Mouse (Mus musculus): ENCODE measurements around the gene Bdkrb2. TPM values are rescaled to one million over a fixed set of nuclear protein-coding genes. Genes with fewer than 3 reads are reported as not detected.

Gene Bdkrb2
- polyA plus RNA-seq, 1 experiment from 2014 or later = 0.91 TPM

DNA sequence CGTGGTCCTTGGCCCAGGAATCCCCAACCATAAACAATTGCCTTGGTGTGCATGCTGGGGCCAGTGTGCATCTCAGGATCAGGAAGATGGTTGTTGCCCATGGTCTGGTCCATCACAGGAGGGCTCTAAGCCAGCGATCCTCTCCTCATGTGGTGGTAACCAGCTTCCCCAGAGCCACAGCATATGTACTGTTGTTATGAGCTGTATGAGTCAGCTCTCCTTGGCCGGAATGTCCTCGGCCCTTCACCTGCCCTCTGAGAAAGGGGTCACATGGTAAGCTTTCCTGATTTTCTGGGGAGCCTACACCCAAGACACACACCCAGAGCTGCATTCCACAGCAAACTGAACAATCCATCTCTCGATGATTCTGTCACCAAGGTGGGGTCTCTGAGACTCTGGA, 2.2 kb downstream of the Bdkrb2 start:
- peaks cover 53% of the 10 kb centered on the region for H3K27me3 ChIP-seq (replicated peaks)
- H3K9ac ChIP-seq = no peak overlapping the region
- H3K4me2 ChIP-seq = no peak overlapping the region
- peaks cover 40% of the 10 kb centered on the region for H3K4me1 ChIP-seq
- H3K9me3 ChIP-seq = peaks cover 9% of the 10 kb centered on the region
- WGBS = 74% methylated on average over 5 of the region's 5 CpGs
- no peaks in the 10 kb centered on the region for H3K36me3 ChIP-seq
- H3K4me3 ChIP-seq = no peak overlapping the region
- H3K27ac ChIP-seq (replicated peaks) = no peak overlapping the region
- no peak for ATAC-seq (ENCODE audit: extremely low read depth, insufficient number of reproducible peaks, low FRiP score, low TSS enrichment)

DNA sequence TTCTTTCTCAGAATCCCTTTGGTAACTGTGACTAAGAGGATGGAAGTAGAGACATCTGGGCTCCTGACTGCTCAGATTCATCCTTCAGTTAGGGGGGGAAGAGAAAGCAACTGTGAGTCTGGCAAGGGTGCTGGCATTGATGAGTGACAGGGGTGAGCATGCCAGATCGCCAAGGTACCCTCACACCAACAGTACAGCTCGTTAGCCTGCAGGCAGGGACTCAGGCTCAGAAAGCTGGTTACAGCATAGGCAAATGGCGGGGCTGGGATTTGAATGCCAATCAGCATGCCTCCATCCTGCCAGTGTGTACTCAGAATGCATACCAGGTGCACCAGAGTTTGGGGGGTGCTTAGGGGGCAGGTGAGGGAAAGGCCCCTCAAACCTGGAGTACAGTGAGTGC, 8.8 kb downstream of the Bdkrb2 start:
- Histone ChIP-seq H3K4me3 (no peak overlapping the region), H3K4me2 (no peak overlapping the region), H3K27me3 (replicated peaks) (peaks cover 9% of the 10 kb centered on the region; the same call in 1 of the 2 replicates), H3K4me1 (peaks cover 12% of the 10 kb centered on the region), H3K27ac (replicated peaks) (no peak overlapping the region), H3K36me3 (no peaks in the 10 kb centered on the region), H3K9ac (no peak overlapping the region), H3K9me3 (peaks cover 6% of the 10 kb centered on the region)
- 52% methylated on average over 3 of the region's 3 CpGs for WGBS
- no peak for ATAC-seq (ENCODE audit: extremely low read depth, insufficient number of reproducible peaks, low FRiP score, low TSS enrichment)

- ATAC-seq (ENCODE audit: extremely low read depth, insufficient number of reproducible peaks, low FRiP score, low TSS enrichment) = no peak
- Histone ChIP-seq H3K4me1 (peaks cover 12% of the 10 kb centered on the region), H3K27ac (replicated peaks) (no peak overlapping the region), H3K4me3 (no peak overlapping the region), H3K9me3 (no peaks in the 10 kb centered on the region), H3K27me3 (replicated peaks) (peaks cover 9% of the 10 kb centered on the region; the same call in 1 of the 2 replicates), H3K36me3 (no peaks in the 10 kb centered on the region), H3K4me2 (no peak overlapping the region), H3K9ac (no peak overlapping the region)
- WGBS = 69% methylated on average over 2 of the region's 2 CpGs
Measured at GRCm38 (mm10) chr12:105572622-105573021, 9.6 kb downstream of the Bdkrb2 start.

DNA sequence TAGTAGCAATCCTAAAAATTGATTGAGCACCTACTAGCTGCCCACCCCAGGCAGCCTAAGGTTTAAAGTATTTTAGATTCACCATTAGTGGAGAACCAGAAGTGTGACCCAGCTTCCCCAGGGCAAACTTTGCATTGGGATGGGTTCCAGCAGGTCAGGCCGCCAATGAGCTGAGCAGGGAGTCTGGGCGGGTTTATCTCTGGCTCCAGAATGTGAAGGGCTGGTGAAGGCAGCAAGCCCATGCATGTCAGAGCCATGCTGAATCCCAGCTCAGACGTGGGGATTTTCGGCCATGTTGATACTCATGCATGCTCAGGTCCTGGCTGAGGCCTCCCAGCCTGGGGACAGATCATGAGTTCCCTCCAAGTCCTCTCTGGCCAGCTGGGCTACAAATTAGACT, 11.3 kb downstream of the Bdkrb2 start:
- peaks cover 12% of the 10 kb centered on the region for H3K4me1 ChIP-seq
- H3K9me3 ChIP-seq = no peaks in the 10 kb centered on the region
- H3K27me3 ChIP-seq (replicated peaks) = peaks cover 9% of the 10 kb centered on the region; the same call in 1 of the 2 replicates
- no peak overlapping the region for H3K9ac ChIP-seq
- no peak overlapping the region for H3K27ac ChIP-seq (replicated peaks)
- H3K4me2 ChIP-seq = no peak overlapping the region
- no peaks in the 10 kb centered on the region for H3K36me3 ChIP-seq
- no peak; the same call in 1 of the 2 replicates for ATAC-seq (ENCODE audit: extremely low read depth, insufficient number of reproducible peaks, low FRiP score, low TSS enrichment)
- no peak overlapping the region for H3K4me3 ChIP-seq
- WGBS = 81% methylated on average over 4 of the region's 4 CpGs

DNA sequence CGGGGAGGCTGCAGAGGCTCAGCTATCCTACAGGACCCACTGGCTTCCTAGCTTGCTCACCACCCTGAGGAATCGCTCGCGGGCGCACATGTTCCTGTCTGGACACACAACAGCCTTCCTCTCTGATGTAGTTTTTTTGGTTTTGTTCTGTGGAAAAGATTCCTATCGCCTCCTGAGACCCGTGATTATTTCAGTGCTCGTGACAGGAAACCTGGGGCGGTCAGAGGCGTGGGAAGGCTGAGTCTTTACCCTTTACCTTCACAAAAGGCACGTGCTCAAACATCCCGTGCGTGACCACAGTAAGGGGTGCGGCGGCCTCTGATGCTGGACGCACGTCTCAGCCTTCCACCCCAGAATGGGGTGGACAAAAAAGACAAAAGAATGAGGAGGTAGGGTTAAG, 17.5 kb downstream of the Bdkrb2 start:
- peaks cover 14% of the 10 kb centered on the region for H3K4me1 ChIP-seq
- H3K36me3 ChIP-seq = no peaks in the 10 kb centered on the region
- H3K9me3 ChIP-seq = no peaks in the 10 kb centered on the region
- H3K27me3 ChIP-seq (replicated peaks) = peaks cover 8% of the 10 kb centered on the region
- H3K27ac ChIP-seq (replicated peaks) = no peak overlapping the region
- no peak overlapping the region for H3K9ac ChIP-seq
- no peak for ATAC-seq (ENCODE audit: extremely low read depth, insufficient number of reproducible peaks, low FRiP score, low TSS enrichment)
- H3K4me2 ChIP-seq = no peak overlapping the region
- 76% methylated on average over 17 of the region's 17 CpGs for WGBS
- H3K4me3 ChIP-seq = no peak overlapping the region

- Histone ChIP-seq H3K4me1 (peaks cover 14% of the 10 kb centered on the region), H3K27ac (replicated peaks) (no peak overlapping the region), H3K36me3 (no peaks in the 10 kb centered on the region), H3K4me2 (no peak overlapping the region), H3K27me3 (replicated peaks) (peaks cover 25% of the 10 kb centered on the region), H3K9me3 (no peaks in the 10 kb centered on the region), H3K9ac (no peak overlapping the region), H3K4me3 (no peak overlapping the region)
- 66% methylated on average over 9 of the region's 9 CpGs for WGBS
- ATAC-seq (ENCODE audit: extremely low read depth, insufficient number of reproducible peaks, low FRiP score, low TSS enrichment) = no peak
Measured at GRCm38 (mm10) chr12:105582486-105582885, 19.5 kb downstream of the Bdkrb2 start.

GRCm38 (mm10) chr12:105583484-105583883, 20.5 kb downstream of the Bdkrb2 start:
- Histone ChIP-seq H3K4me3 (no peak overlapping the region), H3K9me3 (no peaks in the 10 kb centered on the region), H3K4me1 (peaks cover 14% of the 10 kb centered on the region), H3K27me3 (replicated peaks) (peaks cover 32% of the 10 kb centered on the region), H3K36me3 (no peaks in the 10 kb centered on the region), H3K4me2 (no peak overlapping the region), H3K27ac (replicated peaks) (no peak overlapping the region), H3K9ac (no peak overlapping the region)
- 42% methylated on average over 2 of the region's 2 CpGs for WGBS
- no peak for ATAC-seq (ENCODE audit: extremely low read depth, insufficient number of reproducible peaks, low FRiP score, low TSS enrichment)

DNA sequence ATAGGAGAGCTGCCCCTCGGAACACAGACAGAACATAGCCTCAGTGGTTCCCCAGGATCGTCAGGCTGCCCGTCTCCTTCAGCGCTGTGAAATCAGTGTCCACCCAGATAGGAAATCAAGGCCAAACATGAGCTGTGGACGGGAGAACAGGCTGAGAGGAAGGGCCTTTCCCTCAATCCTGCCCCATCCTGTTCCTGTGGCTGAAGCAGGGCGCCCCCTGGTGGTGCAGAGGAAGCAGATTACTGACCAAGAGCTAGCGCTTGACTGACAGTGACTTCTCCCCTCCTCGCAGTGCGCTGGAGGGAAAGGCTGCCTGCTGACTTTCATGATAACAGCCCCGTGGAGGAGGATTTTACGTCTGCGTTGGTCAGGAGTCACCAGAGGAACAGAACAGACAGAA, 21.8 kb downstream of the Bdkrb2 start:
- ATAC-seq (ENCODE audit: extremely low read depth, insufficient number of reproducible peaks, low FRiP score, low TSS enrichment) = no peak
- Histone ChIP-seq H3K4me2 (no peak overlapping the region), H3K4me3 (no peak overlapping the region), H3K9me3 (no peaks in the 10 kb centered on the region), H3K27ac (replicated peaks) (no peak overlapping the region), H3K27me3 (replicated peaks) (peaks cover 32% of the 10 kb centered on the region), H3K36me3 (no peaks in the 10 kb centered on the region), H3K4me1 (peaks cover 14% of the 10 kb centered on the region), H3K9ac (0 out of 2 replicates have a peak overlapping the region, but pooled peaks have one; percentile 3)
- WGBS = 11% methylated on average over 12 of the region's 12 CpGs

DNA sequence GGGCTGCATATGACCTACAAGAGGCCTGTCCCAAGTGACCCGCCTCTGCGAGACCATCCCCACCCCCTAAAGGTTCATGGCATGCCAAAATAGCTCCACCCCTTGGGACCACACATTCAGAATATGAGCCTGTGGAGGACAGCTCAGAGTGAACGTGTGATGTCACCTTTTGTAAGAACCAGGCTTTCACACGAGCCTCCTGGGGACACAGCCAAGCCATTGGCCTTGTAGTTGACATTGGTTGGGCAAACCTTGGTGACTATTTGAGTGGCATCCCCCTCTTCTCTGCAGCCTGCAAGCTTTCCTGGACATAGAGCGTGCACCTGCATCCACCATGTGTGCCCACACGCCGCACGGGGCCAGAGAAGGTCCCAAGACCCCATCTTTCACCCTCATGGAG, 24.5 kb downstream of the Bdkrb2 start:
- no peaks in the 10 kb centered on the region for H3K9me3 ChIP-seq
- H3K36me3 ChIP-seq = 0 out of 2 replicates have a peak, but pooled peaks cover 3% of the 10 kb centered on the region
- peaks cover 39% of the 10 kb centered on the region for H3K27me3 ChIP-seq (replicated peaks)
- no peak overlapping the region for H3K9ac ChIP-seq
- H3K27ac ChIP-seq (replicated peaks) = no peak overlapping the region
- no peak for ATAC-seq (ENCODE audit: extremely low read depth, insufficient number of reproducible peaks, low FRiP score, low TSS enrichment)
- peaks cover 14% of the 10 kb centered on the region for H3K4me1 ChIP-seq
- no peak overlapping the region for H3K4me2 ChIP-seq
- WGBS = 76% methylated on average over 8 of the region's 8 CpGs
- H3K4me3 ChIP-seq = no peak overlapping the region

DNA sequence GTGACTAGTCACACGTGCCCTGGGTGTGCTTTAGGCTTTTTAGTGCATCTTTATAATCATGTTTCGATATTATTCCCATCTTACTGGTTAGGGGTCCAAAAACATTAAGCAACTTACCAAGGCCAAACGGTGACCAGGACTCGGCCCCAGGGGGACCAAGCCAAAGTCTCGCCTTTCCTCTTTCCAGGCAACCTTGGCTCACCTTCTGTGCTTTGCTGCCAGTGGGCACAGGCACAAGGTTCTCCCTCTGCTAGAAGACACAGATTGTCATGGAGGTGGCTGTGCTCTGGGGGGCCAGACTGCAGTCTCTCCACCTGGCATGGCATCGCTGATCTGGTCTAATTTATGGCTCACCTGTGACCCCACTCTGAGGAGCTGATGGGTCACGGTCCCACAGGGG, 27.8 kb downstream of the Bdkrb2 start:
- no peak overlapping the region for H3K9ac ChIP-seq
- H3K27me3 ChIP-seq (replicated peaks) = peaks cover 31% of the 10 kb centered on the region
- no peak overlapping the region for H3K27ac ChIP-seq (replicated peaks)
- WGBS = 79% methylated on average over 7 of the region's 7 CpGs
- no peak overlapping the region for H3K4me2 ChIP-seq
- no peaks in the 10 kb centered on the region for H3K9me3 ChIP-seq
- ATAC-seq (ENCODE audit: extremely low read depth, insufficient number of reproducible peaks, low FRiP score, low TSS enrichment) = no peak
- H3K4me1 ChIP-seq = peaks cover 12% of the 10 kb centered on the region
- H3K36me3 ChIP-seq = 0 out of 2 replicates have a peak, but pooled peaks cover 3% of the 10 kb centered on the region
- no peak overlapping the region for H3K4me3 ChIP-seq

GRCm38 (mm10) chr12:105592361-105592761, 29.3 kb downstream of the Bdkrb2 start:
- Histone ChIP-seq H3K4me2 (no peak overlapping the region), H3K9me3 (no peaks in the 10 kb centered on the region), H3K27ac (replicated peaks) (no peak overlapping the region), H3K9ac (no peak overlapping the region), H3K4me1 (peaks cover 12% of the 10 kb centered on the region), H3K27me3 (replicated peaks) (peaks cover 15% of the 10 kb centered on the region), H3K36me3 (0 out of 2 replicates have a peak, but pooled peaks cover 3% of the 10 kb centered on the region), H3K4me3 (no peak overlapping the region)
- WGBS = 93% methylated on average over 23 of the region's 23 CpGs
- ATAC-seq (ENCODE audit: extremely low read depth, insufficient number of reproducible peaks, low FRiP score, low TSS enrichment) = no peak

DNA sequence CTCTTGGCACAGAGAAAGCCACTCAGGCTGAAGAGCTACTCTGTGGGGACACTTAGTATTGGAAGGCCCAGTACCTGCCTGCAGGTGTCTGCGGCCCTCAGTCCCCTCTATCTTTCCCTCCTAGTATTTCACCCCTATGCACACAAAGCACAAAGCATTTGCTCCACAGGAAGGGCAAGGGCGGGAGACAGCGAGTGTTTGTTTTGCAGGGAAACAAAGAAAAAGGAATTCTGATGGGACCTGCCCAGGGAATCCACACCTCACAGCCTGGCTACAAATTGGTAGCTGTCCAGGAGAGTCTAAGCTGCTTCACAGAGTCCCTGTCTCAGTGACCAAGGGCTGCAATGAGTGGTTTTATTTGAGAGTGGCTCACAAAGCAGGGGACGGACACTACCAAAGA, 30.4 kb downstream of the Bdkrb2 start:
- no peak overlapping the region for H3K4me3 ChIP-seq
- no peak overlapping the region for H3K27ac ChIP-seq (replicated peaks)
- peaks cover 7% of the 10 kb centered on the region; the same call in 1 of the 2 replicates for H3K27me3 ChIP-seq (replicated peaks)
- H3K4me1 ChIP-seq = peaks cover 12% of the 10 kb centered on the region
- no peaks in the 10 kb centered on the region for H3K9me3 ChIP-seq
- H3K4me2 ChIP-seq = no peak overlapping the region
- H3K36me3 ChIP-seq = 0 out of 2 replicates have a peak, but pooled peaks cover 3% of the 10 kb centered on the region
- no peak for ATAC-seq (ENCODE audit: extremely low read depth, insufficient number of reproducible peaks, low FRiP score, low TSS enrichment)
- 64% methylated on average over 4 of the region's 4 CpGs for WGBS
- H3K9ac ChIP-seq = no peak overlapping the region
